Mouse (Mus musculus) hindbrain, embryonic 16.5 days (tissue): ENCODE measurements around the gene Gm20517. TPM values are rescaled to one million over a fixed set of nuclear protein-coding genes. Genes with fewer than 3 reads are reported as not detected.
"Not testable (repeated sequence)": the region's sequence is repeated elsewhere in the genome, so short reads cannot be mapped to it uniquely, and the experiment has no call there.

Experiments used
- ATAC-seq: fragments of 200-750 bp; cut with Nextera tagmentation; 2 replicates; pipeline ENCODE4 v1.8.0; 2017; ENCODE audit warnings: moderate TSS enrichment, moderate library complexity
- H3K27ac ChIP-seq: fragments of 300-500 bp; sonication (generic); 2 replicates; pipeline ENCODE4 v1.5.1; 2014; ENCODE audit warnings: low read depth, mild to moderate bottlenecking, control low read depth, low read length, moderate library complexity
- H3K27me3 ChIP-seq: fragments of 300-500 bp; sonication (generic); replicated peaks from 2 replicates; pipeline ENCODE4 v1.6.1; 2014; ENCODE audit warnings: low read length; ENCODE audit not compliant: control insufficient read depth, insufficient read depth
- H3K36me3 ChIP-seq: fragments of 300-500 bp; sonication (generic); 2 replicates; pipeline ENCODE4 v1.6.1; 2014; ENCODE audit warnings: mild to moderate bottlenecking, low read length, moderate library complexity, mixed read lengths; ENCODE audit not compliant: control insufficient read depth, insufficient read depth
- H3K4me1 ChIP-seq: fragments of 300-500 bp; sonication (generic); 2 replicates; pipeline ENCODE4 v1.6.1; 2014; ENCODE audit warnings: low read depth, low read length; ENCODE audit not compliant: control insufficient read depth, insufficient read depth
- H3K4me2 ChIP-seq: fragments of 300-500 bp; sonication (generic); 2 replicates; pipeline ENCODE4 v1.6.1; 2014; ENCODE audit warnings: mild to moderate bottlenecking, low read length, control low read depth, moderate library complexity
- H3K4me3 ChIP-seq: fragments of 300-500 bp; sonication (generic); 2 replicates; pipeline ENCODE4 v1.5.1; 2014; ENCODE audit warnings: mild to moderate bottlenecking, low read length, control low read depth, moderate library complexity
- H3K9ac ChIP-seq: fragments of 300-500 bp; sonication (generic); 2 replicates; pipeline ENCODE4 v1.6.1; 2014; ENCODE audit warnings: low read depth, mild to moderate bottlenecking, control low read depth, low read length, moderate library complexity
- H3K9me3 ChIP-seq: fragments of 300-500 bp; sonication (generic); 2 replicates; pipeline ENCODE4 v1.6.1; 2014; ENCODE audit warnings: mild to moderate bottlenecking, low read length, moderate library complexity; ENCODE audit not compliant: control insufficient read depth
- WGBS: fragments of 180-500 bp; shearing (Covaris S2); extraction: QIAGEN DNeasy Blood & Tissue Kit; methylation state at CpG from one replicate; pipeline ENCODE4 v1.1.7; 2014; 5-methylcytosine and 5-hydroxymethylcytosine counted together
- polyA plus RNA-seq: library from polyadenylated mRNA; unstranded; fragments of >200 nt; fragmentation: Nextera tagmentation; extraction: Ambion mirVana; gene quantifications from 2 replicates; pipeline ENCODE4 v1.2.1, GENCODE M21; 2015

Gm20517 gene
- polyA plus RNA-seq, 1 experiment from 2014 or later = 1.9 TPM

DNA sequence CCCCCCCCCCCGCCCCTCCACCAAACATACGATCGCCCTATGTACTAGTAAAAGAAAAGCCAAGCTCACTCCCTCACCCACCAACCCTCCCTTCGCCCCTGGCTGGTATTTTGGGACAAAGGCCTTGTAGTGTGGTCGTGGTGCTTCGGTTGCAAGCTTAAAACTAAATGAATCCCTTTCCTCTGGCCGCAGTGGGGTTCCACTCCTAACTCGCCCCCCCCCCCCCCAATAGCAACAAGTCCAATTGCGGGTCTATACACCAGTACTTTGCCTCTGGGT, 16.5 kb upstream of the Gm20517 start:
- Histone ChIP-seq H3K4me3 (peak overlapping the region; percentile 80), H3K4me1 (peaks cover 23% of the 10 kb centered on the region), H3K4me2 (peak overlapping the region; percentile 95), H3K27ac (peak overlapping the region; percentile 81), H3K9me3 (no peaks in the 10 kb centered on the region), H3K27me3 (no peaks in the 10 kb centered on the region; the same call in 1 of the 2 replicates), H3K36me3 (peaks cover 5% of the 10 kb centered on the region; the same call in 1 of the 2 replicates), H3K9ac (peak overlapping the region; percentile 77)
- 0% methylated on average over 7 of the region's 9 CpGs for WGBS
- ATAC-seq = no peak

DNA sequence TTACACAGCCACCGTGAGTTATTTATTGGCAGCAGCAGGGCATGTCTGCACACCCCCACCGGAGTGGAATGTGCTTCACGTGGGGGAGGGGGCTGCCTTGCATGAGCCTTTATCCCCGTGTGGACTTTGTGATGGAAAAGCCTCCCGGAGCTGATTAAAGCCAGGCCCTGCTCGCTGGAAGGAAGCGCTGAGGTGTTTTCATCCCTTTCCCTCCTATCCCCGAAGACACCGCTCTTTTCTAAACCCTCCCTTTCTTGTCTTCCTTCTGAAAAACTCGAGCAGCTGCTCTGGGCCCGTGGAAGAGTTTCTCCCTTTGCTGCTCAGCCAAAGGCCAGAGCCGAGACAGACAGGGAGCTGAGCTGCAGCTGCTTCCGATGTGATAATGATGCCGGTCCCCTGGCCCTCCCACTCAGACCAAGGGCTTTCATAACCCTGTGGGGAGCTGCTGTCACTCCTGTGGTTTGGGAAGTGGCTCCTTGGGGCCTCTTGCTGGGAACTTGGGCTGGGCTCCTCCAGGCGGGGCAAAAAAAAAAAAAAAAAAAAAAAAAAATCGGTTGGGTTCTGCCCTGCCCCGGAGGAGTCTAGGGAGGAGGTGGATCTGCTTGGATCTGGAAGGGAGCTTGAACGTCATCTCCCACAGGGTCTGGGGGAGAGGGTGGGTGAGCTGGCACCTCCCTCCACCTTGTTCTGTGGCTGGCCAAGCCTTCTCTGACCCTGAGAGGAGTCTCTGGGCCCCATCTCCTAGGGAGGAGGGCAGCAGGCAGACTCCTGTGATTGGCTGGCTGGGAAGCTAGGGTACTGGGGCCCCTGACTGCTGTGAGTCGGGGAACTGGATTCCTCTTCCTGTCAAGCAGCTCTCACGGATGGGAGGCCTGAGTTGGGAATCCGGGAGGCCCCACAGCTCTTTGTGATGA, 15.9 kb upstream of the Gm20517 start:
- H3K9ac ChIP-seq = peak overlapping the region; percentile 77
- peaks cover 23% of the 10 kb centered on the region for H3K4me1 ChIP-seq
- peak overlapping the region; percentile 80 for H3K4me3 ChIP-seq
- WGBS = 2% methylated on average over 21 of the region's 21 CpGs
- no peaks in the 10 kb centered on the region; the same call in 1 of the 2 replicates for H3K27me3 ChIP-seq
- peaks cover 5% of the 10 kb centered on the region; the same call in 1 of the 2 replicates for H3K36me3 ChIP-seq
- peak overlapping the region; percentile 95 for H3K4me2 ChIP-seq
- H3K27ac ChIP-seq = peak overlapping the region; percentile 81
- no peaks in the 10 kb centered on the region for H3K9me3 ChIP-seq
- ATAC-seq = peak; percentile 24

DNA sequence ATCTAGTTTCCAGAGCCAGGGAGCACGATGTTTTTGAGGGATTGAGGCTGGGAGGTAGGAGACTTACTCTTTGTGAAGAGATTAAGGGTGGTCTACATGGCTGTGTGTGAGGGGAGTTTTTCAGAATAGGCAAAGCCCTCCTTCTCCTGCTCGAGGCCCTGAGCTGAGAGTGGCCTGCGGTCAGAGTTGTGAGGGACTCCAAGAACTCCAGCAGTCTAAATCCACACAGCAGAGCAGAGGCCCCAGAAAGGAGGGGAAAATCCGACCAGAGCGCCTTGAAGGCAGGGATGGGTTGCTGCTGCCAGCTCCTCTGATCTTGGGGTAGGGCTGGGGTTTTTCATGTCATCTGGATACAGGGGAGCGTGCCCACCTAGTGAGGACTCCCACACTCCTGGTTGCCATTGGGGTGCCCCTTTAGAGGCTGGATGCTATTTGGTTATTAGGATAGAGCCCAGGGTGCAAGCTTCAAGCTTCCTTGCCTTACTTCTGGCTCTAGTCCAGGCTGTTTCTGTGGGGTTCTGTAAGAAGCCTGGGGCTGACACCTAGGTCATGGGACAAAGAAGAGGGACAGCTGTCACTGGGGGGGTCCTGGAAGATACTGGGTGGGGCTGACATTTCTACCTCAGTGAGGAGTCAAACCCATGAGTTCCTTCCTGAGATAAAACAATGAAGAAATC, 15.1 kb upstream of the Gm20517 start:
- Histone ChIP-seq H3K9me3 (no peaks in the 10 kb centered on the region), H3K4me2 (peak overlapping the region; percentile 95), H3K36me3 (peaks cover 9% of the 10 kb centered on the region; the same call in 1 of the 2 replicates), H3K27me3 (no peaks in the 10 kb centered on the region; the same call in 1 of the 2 replicates), H3K9ac (peak overlapping the region; percentile 77), H3K27ac (peak overlapping the region; percentile 81), H3K4me3 (peak overlapping the region; percentile 80; the same call in 1 of the 2 replicates), H3K4me1 (peaks cover 23% of the 10 kb centered on the region)
- ATAC-seq = no peak
- WGBS = 31% methylated on average over 6 of the region's 6 CpGs

DNA sequence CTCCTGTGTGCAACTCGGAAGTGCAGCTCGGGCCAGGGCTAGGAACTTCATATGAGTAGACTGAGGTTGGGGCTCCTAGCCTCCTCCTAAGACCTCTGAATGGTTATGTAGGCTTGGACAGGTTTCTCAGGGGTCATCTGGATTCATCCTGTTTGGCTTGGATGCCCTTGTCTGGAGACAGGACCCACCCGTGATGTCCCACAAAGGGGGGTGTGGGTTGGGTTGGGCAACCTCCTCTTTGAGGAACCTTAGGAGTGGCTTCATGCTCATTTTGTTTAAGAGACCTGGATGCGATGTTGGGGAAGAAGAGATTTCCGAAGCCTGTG, 14.6 kb upstream of the Gm20517 start:
- peaks cover 14% of the 10 kb centered on the region for H3K36me3 ChIP-seq
- no peak overlapping the region for H3K27ac ChIP-seq
- 66% methylated on average over 5 of the region's 5 CpGs for WGBS

DNA sequence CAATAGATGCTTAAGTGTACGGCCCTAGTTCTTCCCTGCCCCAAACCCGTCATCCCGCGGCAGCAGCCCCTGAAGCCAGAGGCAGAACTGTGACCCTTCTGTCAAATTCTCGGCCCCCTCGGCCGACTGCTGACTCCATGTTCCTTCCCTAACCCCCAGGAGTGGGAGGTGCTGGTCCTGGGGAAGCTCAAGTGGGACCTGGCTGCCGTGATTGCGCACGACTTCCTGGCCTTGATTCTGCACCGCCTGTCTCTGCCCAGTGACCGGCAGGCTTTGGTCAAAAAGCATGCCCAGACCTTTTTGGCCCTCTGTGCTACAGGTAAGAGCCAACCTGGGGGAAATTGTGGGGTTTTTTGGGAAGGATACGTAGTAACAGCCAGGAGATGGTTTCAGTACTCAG, 14.1 kb upstream of the Gm20517 start:
- peaks cover 23% of the 10 kb centered on the region for H3K4me1 ChIP-seq
- 73% methylated on average over 13 of the region's 13 CpGs for WGBS
- ATAC-seq = no peak

More for the DNA sequence above, 14.6 kb upstream of the Gm20517 start:
- Histone ChIP-seq H3K4me1 (peaks cover 23% of the 10 kb centered on the region), H3K9ac (no peak overlapping the region), H3K9me3 (no peaks in the 10 kb centered on the region), H3K4me2 (peak overlapping the region; percentile 95), H3K4me3 (no peak overlapping the region), H3K27me3 (no peaks in the 10 kb centered on the region)
- no peak for ATAC-seq

DNA sequence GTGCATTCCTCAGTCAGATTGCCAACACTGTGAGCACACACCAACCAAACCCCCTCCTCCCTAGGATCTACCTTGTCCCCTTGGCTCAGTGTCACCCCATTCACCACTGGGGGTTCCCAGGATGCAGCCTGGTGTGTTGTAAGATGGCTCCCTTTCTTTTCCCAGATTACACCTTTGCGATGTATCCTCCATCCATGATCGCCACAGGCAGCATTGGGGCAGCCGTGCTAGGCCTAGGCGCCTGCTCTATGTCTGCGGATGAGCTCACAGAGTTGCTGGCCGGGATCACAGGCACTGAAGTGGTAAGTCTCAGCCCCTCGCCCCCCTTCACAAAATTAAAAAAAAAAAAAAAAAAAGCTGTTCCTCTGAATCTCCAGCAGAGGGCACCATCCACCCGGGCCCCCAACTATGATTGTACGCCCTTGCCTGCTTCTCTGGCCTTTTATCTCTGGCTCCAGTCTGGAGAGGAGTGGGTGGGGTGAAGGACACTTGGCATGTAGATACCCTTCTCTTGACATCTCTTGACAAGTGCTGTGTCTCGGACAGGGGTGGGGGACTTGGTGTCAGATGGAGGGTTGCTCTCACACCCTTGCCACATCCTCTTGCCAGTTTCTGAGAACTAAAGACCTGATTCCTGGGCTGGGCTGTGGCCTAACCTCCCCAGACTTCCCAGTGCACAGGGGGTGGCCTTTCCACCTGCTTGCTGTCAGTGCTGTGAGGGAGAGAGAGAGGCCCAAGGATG, 13.4 kb upstream of the Gm20517 start:
- Histone ChIP-seq H3K9ac (peak overlapping the region; percentile 31; the same call in 1 of the 2 replicates), H3K36me3 (peaks cover 22% of the 10 kb centered on the region), H3K27me3 (no peaks in the 10 kb centered on the region), H3K9me3 (no peaks in the 10 kb centered on the region), H3K4me3 (no peak overlapping the region), H3K27ac (peak overlapping the region; percentile 66; the same call in 1 of the 2 replicates), H3K4me1 (peaks cover 20% of the 10 kb centered on the region), H3K4me2 (no peak overlapping the region)
- no peak for ATAC-seq
- WGBS = 27% methylated on average over 10 of the region's 10 CpGs

More for the DNA sequence above, 14.1 kb upstream of the Gm20517 start:
- Histone ChIP-seq H3K27me3 (no peaks in the 10 kb centered on the region), H3K4me3 (no peak overlapping the region), H3K36me3 (peaks cover 18% of the 10 kb centered on the region), H3K4me2 (peak overlapping the region; percentile 95; the same call in 1 of the 2 replicates), H3K9me3 (no peaks in the 10 kb centered on the region), H3K9ac (no peak overlapping the region; the same call in 1 of the 2 replicates), H3K27ac (no peak overlapping the region)

DNA sequence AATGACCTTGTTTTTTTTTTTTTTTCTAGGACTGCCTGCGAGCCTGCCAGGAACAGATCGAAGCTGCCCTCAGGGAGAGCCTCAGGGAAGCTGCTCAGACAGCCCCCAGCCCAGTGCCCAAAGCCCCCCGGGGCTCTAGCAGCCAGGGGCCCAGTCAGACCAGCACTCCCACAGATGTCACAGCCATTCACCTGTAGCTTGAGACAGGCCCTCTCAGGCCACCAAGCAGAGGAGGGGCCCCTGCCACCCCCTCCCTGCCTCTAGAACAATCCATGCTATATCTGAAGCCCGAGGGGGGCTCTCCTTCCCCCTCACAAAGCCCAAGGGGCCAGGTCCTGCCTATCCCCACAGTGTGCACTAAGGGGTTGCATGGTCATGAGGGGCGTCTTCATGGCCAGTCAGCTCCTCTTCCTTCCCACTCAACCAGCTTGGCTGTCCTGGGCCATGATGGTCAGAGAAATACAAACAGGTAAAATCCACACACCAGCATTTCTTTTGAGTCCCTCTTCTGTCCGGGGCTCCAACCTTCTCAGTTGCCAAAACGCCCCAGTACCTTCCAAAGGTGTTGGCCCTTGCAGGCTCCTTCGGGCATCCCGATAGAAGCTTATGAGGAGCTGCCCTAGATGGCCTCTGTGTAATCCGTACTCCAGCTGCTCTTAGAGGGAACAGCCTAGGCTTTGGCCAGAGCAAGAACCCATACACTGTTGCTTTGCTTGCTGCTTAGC, 12.6 kb upstream of the Gm20517 start:
- 83% methylated on average over 10 of the region's 10 CpGs for WGBS
- Histone ChIP-seq H3K4me1 (peaks cover 20% of the 10 kb centered on the region), H3K36me3 (peaks cover 24% of the 10 kb centered on the region), H3K27ac (0 out of 2 replicates have a peak overlapping the region, but pooled peaks have one; percentile 66), H3K9ac (0 out of 2 replicates have a peak overlapping the region, but pooled peaks have one; percentile 5)
- not testable (repeated sequence) for H3K4me3 ChIP-seq, H3K27me3 ChIP-seq, ATAC-seq, H3K4me2 ChIP-seq, H3K9me3 ChIP-seq

DNA sequence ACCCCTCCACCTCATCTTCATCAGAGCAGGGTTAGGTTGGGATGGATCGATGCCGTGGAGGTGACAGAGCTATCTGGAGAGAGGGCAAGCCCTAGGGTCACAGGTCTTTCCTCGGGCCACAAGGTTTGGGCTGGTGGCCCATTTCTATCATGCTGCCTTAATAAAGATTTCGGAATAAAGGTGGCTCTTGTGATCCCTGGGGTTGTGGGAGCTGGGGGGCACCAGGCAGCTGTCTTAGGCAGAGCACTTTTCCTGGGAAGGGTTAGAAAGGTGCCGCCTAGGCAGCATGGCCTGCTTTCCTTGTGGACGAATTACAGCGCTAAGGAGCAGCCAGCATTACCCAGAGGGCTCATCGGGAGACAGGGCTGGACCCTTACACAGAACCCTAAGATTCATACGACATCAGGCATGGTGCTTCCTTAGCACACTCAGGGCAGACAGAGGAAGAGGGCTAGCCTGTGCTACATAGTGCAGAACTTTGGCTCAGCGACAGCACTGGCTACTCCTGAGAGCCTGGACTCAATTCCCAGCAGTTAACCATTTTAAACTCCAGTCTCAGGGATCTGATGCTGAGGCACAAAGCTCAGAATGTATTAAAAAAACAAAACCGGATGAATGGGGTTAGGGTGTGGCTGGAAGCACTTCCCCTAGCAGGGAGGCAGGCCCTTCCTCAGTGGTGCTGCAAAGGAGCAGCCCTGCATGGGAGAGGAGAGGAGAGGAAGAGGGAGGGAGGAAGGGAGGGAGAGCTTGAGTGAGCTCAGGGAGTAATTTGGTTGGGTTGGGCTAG, 11.7 kb upstream of the Gm20517 start:
- H3K27ac ChIP-seq = no peak overlapping the region
- H3K27me3 ChIP-seq = no peaks in the 10 kb centered on the region
- H3K4me1 ChIP-seq = peaks cover 20% of the 10 kb centered on the region
- no peak overlapping the region for H3K4me3 ChIP-seq
- no peaks in the 10 kb centered on the region for H3K9me3 ChIP-seq
- H3K4me2 ChIP-seq = no peak overlapping the region
- ATAC-seq = no peak
- WGBS = 76% methylated on average over 11 of the region's 11 CpGs
- peaks cover 32% of the 10 kb centered on the region for H3K36me3 ChIP-seq
- no peak overlapping the region for H3K9ac ChIP-seq
